Mouse (Mus musculus): ENCODE results near the gene Slc25a41. TPM values are rescaled to one million over a fixed set of nuclear protein-coding genes. Genes with fewer than 3 reads are reported as not detected.

Slc25a41 gene
- polyA plus RNA-seq, 1 experiment: not detected

DNA sequence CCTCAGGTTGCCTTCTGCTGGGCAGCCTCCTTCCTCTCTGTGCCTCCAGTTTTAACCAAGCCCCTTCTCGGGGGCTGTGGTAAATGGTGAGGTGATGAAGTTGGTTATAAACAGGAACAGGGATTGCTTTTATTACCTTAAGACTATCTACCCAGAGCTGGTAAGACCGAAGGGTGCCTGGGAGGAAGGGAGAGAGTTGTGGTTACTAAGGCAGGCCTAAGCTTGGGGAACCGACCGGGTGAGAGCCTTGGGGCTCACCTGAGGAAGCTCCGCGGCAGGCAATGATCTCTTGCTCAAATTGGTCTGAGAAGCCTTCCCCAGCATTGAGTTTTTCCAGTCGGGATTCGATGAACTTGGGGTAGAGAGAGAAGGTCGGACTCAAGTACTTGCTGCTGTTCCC, 28.8 kb upstream of the Slc25a41 start:
- TF ChIP-seq POLR2A (IDR thresholded peaks at IDR 0.05; ENCODE audit: borderline replicate concordance, extremely low read depth, low read depth, low read length): no peak
- TF ChIP-seq CTCF (IDR thresholded peaks at IDR 0.05; ENCODE audit: insufficient read depth, low read length): no peak
- no peak for DNase-seq
- no peaks in the 10 kb centered on the region for H3K4me1 ChIP-seq (ENCODE audit: control insufficient read depth, insufficient read depth, low read length)
- no peak overlapping the region for H3K4me3 ChIP-seq (replicated peaks; ENCODE audit: extremely low read depth, low read depth, low read length)
- 21% methylated on average over 9 of the region's 9 CpGs for WGBS

DNA sequence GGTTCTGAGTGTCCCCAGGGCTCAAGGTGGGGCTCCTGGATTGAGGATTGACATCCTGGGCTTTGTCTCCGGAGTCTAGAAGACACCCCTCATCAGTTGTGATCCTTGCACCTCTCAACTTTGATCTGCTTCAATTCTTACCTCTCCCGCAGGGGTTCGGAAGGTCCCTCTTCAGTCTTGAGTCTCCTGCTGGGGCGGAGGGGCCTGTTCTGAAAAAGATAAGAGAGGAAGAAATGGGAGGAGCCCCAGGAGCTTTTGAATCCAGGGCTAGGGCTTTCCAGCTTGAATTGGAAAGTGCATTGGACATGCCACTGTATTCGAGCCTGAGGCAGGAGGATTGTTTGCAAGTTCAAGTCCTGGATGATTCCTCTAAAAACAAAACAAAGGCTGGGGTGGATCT, 25.5 kb upstream of the Slc25a41 start:
- 53% methylated on average over 5 of the region's 5 CpGs for WGBS
- H3K4me3 ChIP-seq (replicated peaks; ENCODE audit: extremely low read depth, low read depth, low read length): no peak overlapping the region
- H3K4me1 ChIP-seq (ENCODE audit: control insufficient read depth, insufficient read depth, low read length): no peaks in the 10 kb centered on the region
- no peak for DNase-seq
- TF ChIP-seq POLR2A (IDR thresholded peaks at IDR 0.05; ENCODE audit: borderline replicate concordance, extremely low read depth, low read depth, low read length): no peak
- no peak for TF ChIP-seq CTCF (IDR thresholded peaks at IDR 0.05; ENCODE audit: insufficient read depth, low read length)

DNA sequence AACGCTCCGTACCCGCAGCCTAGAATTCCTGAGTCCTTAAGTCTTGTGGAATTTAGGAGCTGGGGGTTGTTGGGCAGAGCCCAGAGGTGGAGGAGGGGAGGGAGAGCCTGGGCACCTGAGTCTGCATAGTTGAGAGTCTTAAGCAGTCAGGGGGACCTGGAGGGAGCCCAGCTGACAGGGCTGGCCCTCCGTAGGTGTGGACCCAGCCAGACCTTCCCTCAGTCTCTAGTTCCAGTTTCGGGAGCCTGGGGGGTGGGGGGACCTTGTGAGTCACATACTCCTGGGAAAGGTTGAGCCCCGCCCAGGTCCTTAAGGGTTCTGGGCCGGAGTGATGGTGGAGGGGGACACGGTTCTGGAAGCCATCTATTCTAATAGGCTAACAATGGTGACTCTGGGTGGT, 21.6 kb upstream of the Slc25a41 start:
- H3K4me3 ChIP-seq (replicated peaks; ENCODE audit: extremely low read depth, low read depth, low read length): peak overlapping the region; percentile 30
- peak; percentile 45 for DNase-seq

GRCm38 (mm10) chr17:57062548-57062947, 21.1 kb upstream of the Slc25a41 start:
- whole genome bisulfite sequencing: 3% methylated on average over 22 of the region's 22 CpGs
- DNase-seq: no peak
- H3K4me3 ChIP-seq (replicated peaks; ENCODE audit: extremely low read depth, low read depth, low read length): peak overlapping the region; percentile 73
- TF ChIP-seq CTCF (IDR thresholded peaks at IDR 0.05; ENCODE audit: insufficient read depth, low read length) (no peak), POLR2A (IDR thresholded peaks at IDR 0.05; ENCODE audit: borderline replicate concordance, extremely low read depth, low read depth, low read length) (no peak)
- peaks cover 4% of the 10 kb centered on the region for H3K4me1 ChIP-seq (ENCODE audit: control insufficient read depth, insufficient read depth, low read length)

More for the DNA sequence above, 21.6 kb upstream of the Slc25a41 start:
- WGBS: 21% methylated on average over 8 of the region's 8 CpGs
- H3K4me1 ChIP-seq (ENCODE audit: control insufficient read depth, insufficient read depth, low read length): peaks cover 4% of the 10 kb centered on the region
- TF ChIP-seq CTCF (IDR thresholded peaks at IDR 0.05; ENCODE audit: insufficient read depth, low read length) (no peak), POLR2A (IDR thresholded peaks at IDR 0.05; ENCODE audit: borderline replicate concordance, extremely low read depth, low read depth, low read length) (no peak)

DNA sequence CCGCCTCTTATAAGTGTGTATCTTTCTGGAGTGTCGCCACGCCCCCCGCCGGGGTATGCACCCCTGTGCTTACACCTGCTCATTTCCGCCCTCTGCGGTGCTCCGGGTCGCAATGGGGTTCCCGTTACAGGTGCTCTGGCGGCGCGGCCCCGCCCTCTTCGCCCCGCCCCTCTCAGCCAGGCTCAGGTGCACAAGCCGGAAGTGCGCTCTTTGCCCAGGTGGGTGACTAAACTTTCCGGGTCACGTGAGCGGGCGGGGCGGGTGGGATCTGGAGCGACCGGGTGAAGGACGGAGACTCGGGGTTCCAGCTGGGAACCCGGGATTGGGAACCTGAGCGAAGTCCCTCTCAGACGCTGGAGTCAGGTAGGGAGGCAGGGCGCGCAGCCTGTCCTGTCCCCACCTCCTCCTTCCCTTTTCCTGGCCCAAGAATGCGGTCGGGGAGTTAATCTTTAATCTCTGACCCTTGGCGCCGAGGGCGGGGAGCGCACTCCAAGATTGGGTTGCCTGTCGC, 20.6 kb upstream of the Slc25a41 start:
- H3K4me3 ChIP-seq (replicated peaks; ENCODE audit: extremely low read depth, low read depth, low read length): peak overlapping the region; percentile 73
- DNase-seq: peak; percentile 75
- H3K4me1 ChIP-seq (ENCODE audit: control insufficient read depth, insufficient read depth, low read length): peaks cover 4% of the 10 kb centered on the region
- WGBS: 1% methylated on average over 39 of the region's 39 CpGs
- peak; percentile 55; the same call in 1 of the 2 replicates for TF ChIP-seq POLR2A (IDR thresholded peaks at IDR 0.05; ENCODE audit: borderline replicate concordance, extremely low read depth, low read depth, low read length)
- no peak for TF ChIP-seq CTCF (IDR thresholded peaks at IDR 0.05; ENCODE audit: insufficient read depth, low read length)

DNA sequence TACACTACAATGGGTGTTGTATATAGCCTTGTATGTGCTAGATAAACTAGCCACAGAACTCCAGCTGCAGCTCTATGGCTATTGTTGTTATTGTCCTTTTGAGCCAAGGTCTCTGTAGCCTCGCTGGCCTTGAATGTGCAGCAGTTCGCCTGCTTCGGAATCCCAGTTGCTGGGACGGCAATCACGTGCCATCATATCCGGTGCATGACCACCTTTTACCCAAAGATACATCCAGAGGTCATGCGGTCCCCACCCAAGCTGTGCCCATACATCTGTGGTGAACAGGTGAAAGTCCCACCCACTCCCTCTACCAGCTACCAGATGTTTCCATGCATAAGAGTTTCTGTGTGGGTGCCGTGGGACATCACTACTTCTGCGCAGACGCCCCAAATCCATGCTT, 19.6 kb upstream of the Slc25a41 start:
- DNase-seq: peak; percentile 26
- no peak overlapping the region for H3K4me3 ChIP-seq (replicated peaks; ENCODE audit: extremely low read depth, low read depth, low read length)

GRCm38 (mm10) chr17:57060231-57060801, 18.9 kb upstream of the Slc25a41 start:
- TF ChIP-seq POLR2A (IDR thresholded peaks at IDR 0.05; ENCODE audit: borderline replicate concordance, extremely low read depth, low read depth, low read length) (peak; percentile 65; the same call in 1 of the 2 replicates), CTCF (IDR thresholded peaks at IDR 0.05; ENCODE audit: insufficient read depth, low read length) (peak; percentile 66)
- under 1% methylated on average over 44 of the region's 44 CpGs for WGBS
- Histone ChIP-seq H3K4me3 (replicated peaks; ENCODE audit: extremely low read depth, low read depth, low read length) (peak overlapping the region; percentile 78), H3K4me1 (ENCODE audit: control insufficient read depth, insufficient read depth, low read length) (peaks cover 4% of the 10 kb centered on the region)
- DNase-seq: peak; percentile 99

More for the DNA sequence above, 19.6 kb upstream of the Slc25a41 start:
- TF ChIP-seq CTCF (IDR thresholded peaks at IDR 0.05; ENCODE audit: insufficient read depth, low read length): no peak
- no peak for TF ChIP-seq POLR2A (IDR thresholded peaks at IDR 0.05; ENCODE audit: borderline replicate concordance, extremely low read depth, low read depth, low read length)
- 35% methylated on average over 10 of the region's 10 CpGs for WGBS
- H3K4me1 ChIP-seq (ENCODE audit: control insufficient read depth, insufficient read depth, low read length): peaks cover 4% of the 10 kb centered on the region

GRCm38 (mm10) chr17:57059486-57059977, 18.1 kb upstream of the Slc25a41 start, which contains the start of gene Slc25a23:
TSS of gene Slc25a23 (minus strand) at chr17:57059863.
- Histone ChIP-seq H3K4me3 (replicated peaks; ENCODE audit: extremely low read depth, low read depth, low read length) (peak within 1 kb of the TSS; percentile 78), H3K4me1 (ENCODE audit: control insufficient read depth, insufficient read depth, low read length) (peaks cover 4% of the 10 kb centered on the region)
- TF ChIP-seq POLR2A (IDR thresholded peaks at IDR 0.05; ENCODE audit: borderline replicate concordance, extremely low read depth, low read depth, low read length): peak; percentile 3; the same call in 1 of the 2 replicates
- TF ChIP-seq CTCF (IDR thresholded peaks at IDR 0.05; ENCODE audit: insufficient read depth, low read length): no peak
- WGBS: 1% methylated on average over 36 of the region's 45 CpGs
- DNase-seq: peak; percentile 62

- TF ChIP-seq POLR2A (IDR thresholded peaks at IDR 0.05; ENCODE audit: borderline replicate concordance, extremely low read depth, low read depth, low read length) (no peak), CTCF (IDR thresholded peaks at IDR 0.05; ENCODE audit: insufficient read depth, low read length) (no peak)
- peaks cover 4% of the 10 kb centered on the region for H3K4me1 ChIP-seq (ENCODE audit: control insufficient read depth, insufficient read depth, low read length)
- peak within 1 kb of the TSS; percentile 78 for H3K4me3 ChIP-seq (replicated peaks; ENCODE audit: extremely low read depth, low read depth, low read length)
- peak; percentile 39 for DNase-seq
- 7% methylated on average over 20 of the region's 22 CpGs for WGBS
Observed at GRCm38 (mm10) chr17:57058891-57059485, 17.5 kb upstream of the Slc25a41 start, which contains the start of gene Crb3. TSS of gene Crb3 (plus strand) at chr17:57059105.

All from lung, adult 2 months (tissue).